Mouse (Mus musculus) 416B (cell line): ENCODE data around the gene Nsmce1.

Experiments used
- DNase-seq: peaks from one replicate; pipeline ENCODE4 v3.0.0; 2011; ENCODE audit warnings: low read depth

The Nsmce1 gene

GRCm38 (mm10) chr7:125490947-125491735, at the start of gene Nsmce1:
Gene Nsmce1 (minus strand): TSS chr7:125491596.
- peak; percentile 95 for DNase-seq

GRCm38 (mm10) chr7:125541026-125541425, 49.6 kb upstream of the Nsmce1 start:
- DNase-seq = no peak

- DNase-seq = peak; percentile 92
These were observed 48.0 kb upstream of the Nsmce1 start for GRCm38 (mm10) chr7:125539351-125539750.

- no peak for DNase-seq
These were observed 36.6 kb upstream of the Nsmce1 start for GRCm38 (mm10) chr7:125527901-125528580.

GRCm38 (mm10) chr7:125527186-125527585, 35.8 kb upstream of the Nsmce1 start:
- no peak for DNase-seq

- peak; percentile 91 for DNase-seq
These were observed 31.7 kb upstream of the Nsmce1 start for GRCm38 (mm10) chr7:125523051-125523450.

GRCm38 (mm10) chr7:125519715-125520114, 28.3 kb upstream of the Nsmce1 start:
- DNase-seq = no peak

GRCm38 (mm10) chr7:125517470-125517869, 26.1 kb upstream of the Nsmce1 start:
- DNase-seq = no peak

- peak; percentile 98 for DNase-seq
These were observed 25.3 kb upstream of the Nsmce1 start for GRCm38 (mm10) chr7:125516723-125517122.

- no peak for DNase-seq
These were observed 23.9 kb upstream of the Nsmce1 start for GRCm38 (mm10) chr7:125515081-125515853.

- peak; percentile 91 for DNase-seq
These were observed 20.5 kb upstream of the Nsmce1 start for GRCm38 (mm10) chr7:125511852-125512251.

GRCm38 (mm10) chr7:125511432-125511831, 20.0 kb upstream of the Nsmce1 start:
- DNase-seq = no peak

- DNase-seq = no peak
These were observed 15.9 kb upstream of the Nsmce1 start for GRCm38 (mm10) chr7:125507279-125507678.

- no peak for DNase-seq
These were observed 14.2 kb upstream of the Nsmce1 start for GRCm38 (mm10) chr7:125505568-125505967.

GRCm38 (mm10) chr7:125504618-125505017, 13.2 kb upstream of the Nsmce1 start:
- no peak for DNase-seq

- peak; percentile 94 for DNase-seq
These were observed 12.1 kb upstream of the Nsmce1 start for GRCm38 (mm10) chr7:125503374-125504092.

- no peak for DNase-seq
These were observed 9.5 kb upstream of the Nsmce1 start for GRCm38 (mm10) chr7:125500879-125501278.

GRCm38 (mm10) chr7:125499927-125500868, 8.8 kb upstream of the Nsmce1 start:
- DNase-seq = no peak

GRCm38 (mm10) chr7:125495864-125496440, 4.6 kb upstream of the Nsmce1 start:
- DNase-seq = no peak

- DNase-seq = no peak
These were observed 1.2 kb upstream of the Nsmce1 start for GRCm38 (mm10) chr7:125492551-125492950.
